Mouse (Mus musculus): Measurements from ENCODE around the gene Proca1. TPM values are rescaled to one million over a fixed set of nuclear protein-coding genes. Genes with fewer than 3 reads are reported as not detected.

Gene Proca1
- polyA plus RNA-seq, 1 experiment from 2014 or later = 3.3 TPM

DNA sequence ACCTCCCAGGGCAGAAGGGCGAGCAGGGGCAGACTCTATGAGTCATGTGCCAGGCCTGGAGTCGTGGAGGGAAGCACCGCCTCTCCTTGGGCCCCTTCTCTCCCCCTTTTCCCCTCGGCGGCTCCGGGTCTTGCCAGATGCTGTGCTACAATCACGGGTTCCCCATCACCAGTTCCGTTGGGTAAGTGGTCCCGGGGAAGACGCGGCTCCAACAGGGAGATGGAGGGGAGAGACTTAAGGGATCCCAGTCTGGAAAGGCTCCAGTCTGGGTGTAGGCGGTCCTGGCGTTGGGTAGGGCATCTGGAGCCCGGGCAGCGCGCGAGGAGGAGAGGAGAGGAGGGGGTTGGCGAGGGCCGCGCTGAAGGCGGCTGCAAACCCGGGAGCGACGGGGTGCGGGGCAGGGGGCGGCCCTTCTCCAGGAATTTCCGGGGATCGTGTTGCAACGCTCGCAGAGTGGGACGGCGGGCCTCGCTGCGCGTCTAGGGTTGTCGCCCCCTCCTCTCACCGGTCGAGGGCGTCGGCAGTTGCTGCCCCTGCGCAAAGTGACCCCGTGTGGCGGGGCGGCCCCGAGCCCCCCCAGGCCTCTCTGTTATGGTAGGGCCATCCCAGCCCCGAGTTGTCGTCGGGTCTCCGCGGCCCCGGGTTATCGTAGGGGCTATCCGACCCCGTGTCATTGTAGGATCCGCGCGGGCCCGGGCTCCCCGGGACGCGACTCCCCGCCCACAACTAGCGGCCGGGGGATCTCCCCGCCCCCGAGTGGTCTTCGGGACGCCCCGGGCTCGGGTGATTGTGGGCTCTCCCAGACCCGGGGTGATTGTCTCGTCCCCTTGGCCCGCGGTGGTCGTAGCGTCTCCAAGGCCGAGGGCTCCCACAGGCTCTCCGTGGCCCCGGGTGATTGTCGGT, 4.6 kb upstream of the Proca1 start, which contains the start of gene Rab34:
TSS of gene Rab34 (plus strand) at position 100 of the 903 bp plus-strand sequence.
- H3K27me3 ChIP-seq = no peaks in the 10 kb centered on the region
- H3K9ac ChIP-seq = peak within 1 kb of the TSS; percentile 94
- WGBS = under 1% methylated on average over 66 of the region's 80 CpGs
- no peaks in the 10 kb centered on the region for H3K9me3 ChIP-seq
- peaks cover 27% of the 10 kb centered on the region for H3K4me1 ChIP-seq (replicated peaks)
- peak; percentile 82 for ATAC-seq (ENCODE audit: low FRiP score)
- peak within 1 kb of the TSS; percentile 67 for H3K4me2 ChIP-seq
- peak within 1 kb of the TSS; percentile 63 for H3K4me3 ChIP-seq
- H3K36me3 ChIP-seq = peaks cover 28% of the 10 kb centered on the region
- peak within 1 kb of the TSS; percentile 93 for H3K27ac ChIP-seq

DNA sequence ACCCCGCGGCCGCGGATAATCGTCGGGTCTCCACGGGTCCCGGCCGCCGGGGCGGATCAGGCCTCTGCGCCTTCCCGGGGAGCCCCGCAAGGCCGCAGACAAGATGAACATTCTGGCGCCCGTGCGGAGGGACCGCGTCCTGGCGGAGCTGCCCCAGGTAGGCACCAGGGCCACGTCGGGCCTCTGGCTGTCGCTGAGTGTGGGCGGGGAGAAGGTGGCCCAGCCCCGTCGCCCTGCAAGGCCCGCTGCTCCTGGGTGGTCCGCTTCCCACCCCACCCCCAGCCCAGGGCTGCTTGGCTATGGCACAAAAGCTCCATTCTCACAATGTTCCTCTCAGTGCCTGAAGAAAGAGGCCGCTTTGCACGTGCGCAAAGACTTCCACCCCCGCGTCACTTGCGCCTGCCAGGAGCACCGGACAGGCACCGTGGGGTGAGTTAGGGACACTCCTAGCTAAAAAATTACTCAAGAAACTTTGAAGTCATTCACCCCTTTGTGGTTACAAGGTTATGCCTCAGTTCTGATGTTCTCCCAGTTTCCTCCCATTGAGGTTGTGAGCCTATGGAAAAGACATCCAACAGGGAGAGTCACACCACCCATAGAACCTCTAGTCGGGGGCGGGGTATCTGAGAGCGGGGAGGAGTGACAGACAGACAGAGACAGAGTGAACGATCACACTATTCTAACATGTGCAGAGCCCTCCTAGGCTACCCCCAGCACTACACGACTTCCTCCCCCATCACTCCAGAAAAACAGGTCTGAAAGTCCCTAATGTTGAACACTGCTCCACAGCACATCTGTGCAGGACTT, 3.8 kb upstream of the Proca1 start:
- no peaks in the 10 kb centered on the region for H3K27me3 ChIP-seq
- H3K9me3 ChIP-seq = no peaks in the 10 kb centered on the region
- peak overlapping the region; percentile 93 for H3K27ac ChIP-seq
- peaks cover 32% of the 10 kb centered on the region for H3K36me3 ChIP-seq
- ATAC-seq (ENCODE audit: low FRiP score) = peak; percentile 89
- peak overlapping the region; percentile 67 for H3K4me2 ChIP-seq
- under 1% methylated on average over 39 of the region's 42 CpGs for WGBS
- H3K4me1 ChIP-seq (replicated peaks) = peaks cover 25% of the 10 kb centered on the region
- peak overlapping the region; percentile 94 for H3K9ac ChIP-seq
- H3K4me3 ChIP-seq = peak overlapping the region; percentile 63

DNA sequence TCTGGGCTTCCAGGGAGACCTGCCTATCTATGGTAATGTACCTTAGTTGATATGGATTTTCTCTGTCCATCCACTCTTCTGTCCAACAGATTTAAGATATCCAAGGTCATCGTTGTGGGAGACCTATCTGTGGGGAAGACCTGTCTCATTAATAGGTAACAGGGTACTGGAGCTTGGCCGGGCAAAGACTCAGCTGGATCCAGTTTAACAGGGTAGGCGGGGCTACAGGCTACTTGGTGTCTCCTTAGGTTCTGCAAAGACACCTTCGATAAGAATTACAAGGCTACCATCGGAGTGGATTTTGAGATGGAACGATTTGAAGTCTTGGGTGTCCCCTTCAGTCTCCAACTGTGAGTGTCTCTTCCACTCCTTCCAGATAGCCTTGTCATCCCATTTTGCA, 3.2 kb upstream of the Proca1 start:
- peak overlapping the region; percentile 94 for H3K9ac ChIP-seq
- H3K4me3 ChIP-seq = peak overlapping the region; percentile 63
- WGBS = 70% methylated on average over 6 of the region's 6 CpGs
- ATAC-seq (ENCODE audit: low FRiP score) = no peak
- no peaks in the 10 kb centered on the region for H3K9me3 ChIP-seq
- no peaks in the 10 kb centered on the region for H3K27me3 ChIP-seq
- H3K36me3 ChIP-seq = peaks cover 32% of the 10 kb centered on the region
- peak overlapping the region; percentile 93 for H3K27ac ChIP-seq
- H3K4me2 ChIP-seq = peak overlapping the region; percentile 67
- H3K4me1 ChIP-seq (replicated peaks) = peaks cover 31% of the 10 kb centered on the region

DNA sequence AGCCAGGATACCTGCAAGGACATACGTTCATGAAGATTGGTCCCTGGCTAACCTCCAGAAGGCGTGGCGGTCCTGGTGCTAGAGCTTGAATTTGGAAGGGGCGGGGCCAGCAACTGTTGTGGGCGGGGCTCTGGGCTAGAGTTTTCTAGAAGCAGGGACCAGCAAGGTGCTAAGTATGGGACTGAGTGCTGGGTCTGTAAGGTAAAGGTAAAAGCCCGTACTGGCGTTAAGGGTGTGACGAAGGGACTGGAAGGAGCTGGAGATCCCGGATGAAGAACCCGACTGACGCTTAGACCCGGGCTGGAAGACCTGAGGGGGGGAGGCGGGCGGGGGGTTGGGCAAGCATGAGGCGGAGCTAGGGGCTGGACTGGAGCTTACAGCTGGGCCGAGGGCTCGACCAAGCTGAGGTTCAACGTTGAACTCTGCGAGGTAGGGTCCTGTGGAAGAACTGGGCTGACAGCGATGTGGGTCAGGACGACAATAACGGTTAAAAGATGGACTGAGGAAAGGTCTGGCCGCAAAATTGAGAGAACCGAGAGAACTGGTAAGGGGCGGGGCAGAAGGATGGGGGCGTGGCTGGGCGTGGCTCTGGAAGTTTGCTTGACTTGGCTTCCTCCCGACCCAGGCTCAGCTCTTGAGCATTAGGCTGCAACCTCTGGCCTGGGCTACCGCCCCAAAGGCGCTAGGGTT, 1.4 kb downstream of the Proca1 start:
- ATAC-seq (ENCODE audit: low FRiP score) = peak; percentile 57
- Histone ChIP-seq H3K4me3 (peak overlapping the region; percentile 32), H3K9ac (peak overlapping the region; percentile 49; the same call in 1 of the 2 replicates), H3K4me1 (replicated peaks) (peaks cover 21% of the 10 kb centered on the region), H3K4me2 (peak overlapping the region; percentile 48), H3K27me3 (no peaks in the 10 kb centered on the region), H3K27ac (no peak overlapping the region), H3K9me3 (no peaks in the 10 kb centered on the region), H3K36me3 (peaks cover 32% of the 10 kb centered on the region)
- WGBS = 4% methylated on average over 30 of the region's 30 CpGs

DNA sequence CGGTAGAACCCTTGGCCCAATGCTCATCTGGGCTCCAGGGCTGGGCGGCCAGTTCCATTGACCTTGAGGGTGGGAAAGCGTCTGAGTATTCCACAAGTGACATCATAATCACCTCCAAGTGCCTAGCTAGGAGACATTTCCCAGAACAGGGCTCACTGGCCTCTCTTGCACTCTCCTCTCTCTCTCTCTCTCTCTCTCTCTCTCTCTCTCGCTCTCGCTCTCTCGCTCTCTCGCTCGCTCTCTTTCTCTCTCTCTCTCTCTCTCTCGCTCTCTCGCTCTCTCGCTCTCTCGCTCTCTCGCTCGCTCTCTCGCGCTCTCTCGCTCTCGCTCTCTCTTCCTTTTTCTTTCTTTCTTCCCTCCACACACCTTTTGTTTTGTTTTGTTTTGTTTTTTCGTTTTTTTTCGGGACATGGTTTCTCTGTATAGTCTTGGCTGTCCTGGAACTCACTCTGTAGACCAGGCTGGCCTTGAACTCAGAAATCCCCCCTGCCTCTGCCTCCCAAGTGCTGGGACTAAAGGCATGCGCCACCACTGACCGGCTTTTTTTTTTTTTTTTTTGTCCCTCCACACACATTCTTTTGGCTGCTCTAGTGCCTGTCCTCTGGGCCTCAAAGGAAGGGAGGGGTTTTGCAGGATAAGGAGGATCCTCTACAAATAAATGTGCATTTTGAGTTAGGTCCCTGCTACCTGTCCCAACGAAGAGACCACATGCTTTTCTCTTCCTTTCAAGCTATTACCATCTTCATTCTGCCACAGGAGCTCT, 2.1 kb downstream of the Proca1 start:
- H3K4me1 ChIP-seq (replicated peaks) = peaks cover 14% of the 10 kb centered on the region
- H3K4me3 ChIP-seq = peak overlapping the region; percentile 32
- H3K4me2 ChIP-seq = peak overlapping the region; percentile 48
- no peak overlapping the region; the same call in 1 of the 2 replicates for H3K9ac ChIP-seq
- WGBS = 64% methylated on average over 23 of the region's 23 CpGs
- H3K9me3 ChIP-seq = no peaks in the 10 kb centered on the region
- no peaks in the 10 kb centered on the region for H3K27me3 ChIP-seq
- H3K36me3 ChIP-seq = peaks cover 32% of the 10 kb centered on the region
- 0 out of 2 replicates have a peak, but pooled peaks have one; percentile 37 for ATAC-seq (ENCODE audit: low FRiP score)
- no peak overlapping the region for H3K27ac ChIP-seq

DNA sequence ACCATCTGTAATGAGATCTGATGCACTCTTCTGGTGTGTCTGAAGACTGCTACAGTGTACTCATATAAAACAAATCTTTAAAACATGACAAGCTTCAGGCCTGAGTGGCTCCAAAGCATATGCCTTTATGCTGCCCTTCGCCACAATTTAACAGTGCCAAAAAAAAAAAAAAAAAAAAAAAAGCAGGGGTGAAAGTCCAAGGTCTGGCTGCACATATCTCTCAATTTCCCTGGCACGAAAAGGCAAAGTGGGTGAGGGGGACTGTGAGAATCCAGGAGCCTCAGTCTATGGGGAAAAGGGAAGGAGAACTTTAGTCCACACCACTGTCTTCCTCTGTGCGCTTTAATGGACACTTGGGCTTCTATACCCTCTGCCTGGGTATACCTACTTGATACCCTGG, 9.2 kb downstream of the Proca1 start:
- no peaks in the 10 kb centered on the region for H3K9me3 ChIP-seq
- H3K36me3 ChIP-seq = peaks cover 43% of the 10 kb centered on the region
- no peak overlapping the region for H3K9ac ChIP-seq
- no peak overlapping the region for H3K4me2 ChIP-seq
- H3K27ac ChIP-seq = no peak overlapping the region
- WGBS = 93% methylated on average over 3 of the region's 3 CpGs
- H3K4me3 ChIP-seq = no peak overlapping the region
- no peaks in the 10 kb centered on the region for H3K27me3 ChIP-seq
- H3K4me1 ChIP-seq (replicated peaks) = peaks cover 15% of the 10 kb centered on the region
- ATAC-seq (ENCODE audit: low FRiP score) = no peak

DNA sequence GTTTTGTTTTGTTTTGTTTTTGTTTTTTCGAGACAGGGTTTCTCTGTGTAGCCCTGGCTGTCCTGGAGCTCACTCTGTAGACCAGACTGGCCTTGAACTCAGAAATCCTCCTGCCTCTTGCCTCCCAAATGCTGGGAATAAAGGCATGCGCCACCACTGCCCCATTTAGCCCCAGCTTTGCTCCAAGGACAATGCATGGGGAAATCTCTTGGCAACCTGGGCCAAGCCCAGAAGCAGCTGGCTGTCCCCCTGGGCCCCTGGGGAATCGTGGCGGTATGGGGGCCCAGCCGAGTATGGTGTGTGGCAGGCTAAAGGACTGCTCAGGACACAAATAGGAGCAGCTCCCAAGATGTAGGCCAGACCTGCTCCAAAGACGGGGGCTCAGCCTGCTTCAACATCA, 11.1 kb downstream of the Proca1 start:
- H3K9ac ChIP-seq = 0 out of 2 replicates have a peak overlapping the region, but pooled peaks have one; percentile 8
- peaks cover 62% of the 10 kb centered on the region for H3K36me3 ChIP-seq
- no peak overlapping the region for H3K4me2 ChIP-seq
- ATAC-seq (ENCODE audit: low FRiP score) = no peak
- no peak overlapping the region for H3K4me3 ChIP-seq
- no peaks in the 10 kb centered on the region for H3K27me3 ChIP-seq
- H3K27ac ChIP-seq = no peak overlapping the region
- H3K9me3 ChIP-seq = no peaks in the 10 kb centered on the region
- peaks cover 15% of the 10 kb centered on the region for H3K4me1 ChIP-seq (replicated peaks)
- 71% methylated on average over 6 of the region's 6 CpGs for WGBS

DNA sequence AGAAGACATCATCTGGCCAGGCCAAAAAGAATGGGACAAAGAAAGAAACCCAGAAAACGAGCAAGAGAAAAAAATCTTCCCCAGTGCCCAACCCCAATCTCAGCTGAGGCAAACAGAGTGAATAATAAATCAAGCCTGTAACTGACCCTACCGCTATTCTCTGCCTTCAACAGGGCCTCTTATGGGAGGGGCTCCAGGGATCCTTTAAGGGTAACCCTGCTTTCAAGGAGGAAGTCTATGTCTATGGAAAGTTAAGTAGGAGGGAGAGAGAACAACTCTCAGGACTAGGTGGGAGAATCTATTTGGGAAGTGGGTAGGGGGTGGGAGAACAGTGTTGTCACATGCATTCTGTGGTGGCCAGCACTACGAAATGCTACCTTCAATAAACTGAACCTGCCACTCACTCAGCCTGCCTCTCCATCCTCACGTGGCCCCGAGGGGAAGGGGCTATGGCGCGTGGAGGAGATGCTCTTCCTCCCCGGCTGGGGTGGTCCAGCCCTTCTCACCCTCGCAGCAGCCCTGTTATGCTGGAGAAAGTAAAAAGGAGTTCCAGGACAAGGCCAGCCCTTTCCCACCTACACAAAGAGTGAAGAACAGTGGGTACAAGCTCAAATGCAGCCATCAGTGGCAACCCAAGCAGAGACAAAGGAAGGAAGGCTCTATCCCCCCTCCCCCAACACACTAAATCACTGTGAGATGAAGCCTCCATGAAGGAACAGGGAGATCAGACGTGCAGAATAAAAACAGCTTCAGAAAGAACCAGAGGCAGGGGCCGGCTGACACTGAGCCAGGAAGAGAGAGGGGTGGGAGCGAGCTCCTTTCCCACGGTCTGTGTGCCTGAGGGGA, 12.4 kb downstream of the Proca1 start:
- Histone ChIP-seq H3K27me3 (no peaks in the 10 kb centered on the region), H3K4me3 (no peak overlapping the region), H3K4me1 (replicated peaks) (peaks cover 15% of the 10 kb centered on the region), H3K36me3 (peaks cover 75% of the 10 kb centered on the region), H3K9me3 (no peaks in the 10 kb centered on the region), H3K4me2 (no peak overlapping the region), H3K9ac (peak overlapping the region; percentile 15; the same call in 1 of the 2 replicates), H3K27ac (peak overlapping the region; percentile 80)
- 0 out of 2 replicates have a peak, but pooled peaks have one; percentile 24 for ATAC-seq (ENCODE audit: low FRiP score)
- WGBS = 55% methylated on average over 13 of the region's 13 CpGs

DNA sequence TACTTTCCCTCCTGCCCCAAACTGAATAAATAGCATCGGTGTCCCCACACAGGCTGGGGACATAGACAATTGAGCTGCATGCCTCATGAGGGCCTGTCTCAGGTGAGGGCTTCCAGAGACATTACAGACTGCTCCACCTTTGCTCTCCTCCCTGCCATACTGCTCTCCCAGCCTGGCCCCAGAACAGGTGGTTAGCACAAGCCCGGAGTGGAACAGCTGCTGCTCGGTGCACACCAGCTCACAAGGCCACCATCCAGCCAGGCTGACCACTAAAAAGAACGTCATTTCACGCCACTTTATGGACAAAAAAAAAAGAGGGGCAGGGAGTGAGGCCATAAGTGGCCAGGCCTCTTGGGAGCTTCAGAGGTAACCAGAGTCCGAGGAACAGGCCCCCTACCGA, 14.0 kb downstream of the Proca1 start:
- ATAC-seq (ENCODE audit: low FRiP score) = no peak
- Histone ChIP-seq H3K27me3 (no peaks in the 10 kb centered on the region), H3K4me2 (no peak overlapping the region), H3K36me3 (peaks cover 91% of the 10 kb centered on the region), H3K4me3 (no peak overlapping the region), H3K4me1 (replicated peaks) (peaks cover 15% of the 10 kb centered on the region), H3K9me3 (no peaks in the 10 kb centered on the region), H3K9ac (no peak overlapping the region), H3K27ac (0 out of 2 replicates have a peak overlapping the region, but pooled peaks have one; percentile 80)
- WGBS = 72% methylated on average over 7 of the region's 7 CpGs

DNA sequence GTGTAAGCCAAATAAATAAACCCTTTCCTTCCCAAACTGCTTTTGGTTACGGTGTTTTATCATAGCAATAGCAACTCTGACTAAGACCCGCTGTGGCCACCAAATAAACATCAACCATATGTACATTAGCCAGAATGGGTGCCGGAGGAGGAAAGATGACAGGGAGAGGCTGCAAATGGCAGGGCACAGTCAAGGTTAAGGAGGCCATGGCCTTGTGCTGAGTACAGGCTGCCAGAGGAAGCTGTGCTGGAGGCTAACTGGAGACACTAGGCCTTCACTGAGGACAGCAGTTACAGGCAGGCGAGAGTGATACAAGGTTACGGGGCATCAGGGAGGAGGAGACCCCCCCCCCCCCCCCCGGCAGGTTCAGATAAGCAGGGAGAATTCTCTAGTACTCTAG, 16.7 kb downstream of the Proca1 start:
- whole genome bisulfite sequencing = 94% methylated on average over 6 of the region's 6 CpGs
- Histone ChIP-seq H3K4me2 (no peak overlapping the region), H3K4me3 (no peak overlapping the region), H3K4me1 (replicated peaks) (peaks cover 8% of the 10 kb centered on the region), H3K36me3 (peaks cover 99% of the 10 kb centered on the region), H3K27ac (no peak overlapping the region), H3K27me3 (no peaks in the 10 kb centered on the region), H3K9ac (no peak overlapping the region), H3K9me3 (no peaks in the 10 kb centered on the region)
- ATAC-seq (ENCODE audit: low FRiP score) = no peak

Measured in hindbrain, embryonic 13.5 days (tissue).